Mouse (Mus musculus): ENCODE measurements around the gene C77080. TPM values are rescaled to one million over a fixed set of nuclear protein-coding genes. Genes with fewer than 3 reads are reported as not detected.

The C77080 gene
- polyA plus RNA-seq, 1 experiment from 2014 or later, result 7.8 TPM

GRCm38 (mm10) chr4:129248243-129248767 lies 12.9 kb downstream of the C77080 start:
- Histone ChIP-seq H3K27ac (ENCODE audit: low read depth, low read length) (no peak overlapping the region), H3K4me1 (ENCODE audit: control insufficient read depth, insufficient read depth, low read length) (peaks cover 26% of the 10 kb centered on the region), H3K4me2 (replicated peaks; ENCODE audit: low read depth, low read length) (peak overlapping the region; percentile 99), H3K4me3 (ENCODE audit: low read length) (peak overlapping the region; percentile 58), H3K9me3 (ENCODE audit: control insufficient read depth, low read length) (no peaks in the 10 kb centered on the region), H3K36me3 (ENCODE audit: control insufficient read depth, insufficient read depth, low read length) (no peaks in the 10 kb centered on the region), H3K27me3 (ENCODE audit: control insufficient read depth, insufficient read depth, low read length) (peaks cover 23% of the 10 kb centered on the region), H3K9ac (ENCODE audit: low read depth, low read length) (peak overlapping the region; percentile 73)
- no peak for ATAC-seq (ENCODE audit: low FRiP score, low TSS enrichment)
- 2% methylated on average over 39 of the region's 74 CpGs for WGBS

DNA sequence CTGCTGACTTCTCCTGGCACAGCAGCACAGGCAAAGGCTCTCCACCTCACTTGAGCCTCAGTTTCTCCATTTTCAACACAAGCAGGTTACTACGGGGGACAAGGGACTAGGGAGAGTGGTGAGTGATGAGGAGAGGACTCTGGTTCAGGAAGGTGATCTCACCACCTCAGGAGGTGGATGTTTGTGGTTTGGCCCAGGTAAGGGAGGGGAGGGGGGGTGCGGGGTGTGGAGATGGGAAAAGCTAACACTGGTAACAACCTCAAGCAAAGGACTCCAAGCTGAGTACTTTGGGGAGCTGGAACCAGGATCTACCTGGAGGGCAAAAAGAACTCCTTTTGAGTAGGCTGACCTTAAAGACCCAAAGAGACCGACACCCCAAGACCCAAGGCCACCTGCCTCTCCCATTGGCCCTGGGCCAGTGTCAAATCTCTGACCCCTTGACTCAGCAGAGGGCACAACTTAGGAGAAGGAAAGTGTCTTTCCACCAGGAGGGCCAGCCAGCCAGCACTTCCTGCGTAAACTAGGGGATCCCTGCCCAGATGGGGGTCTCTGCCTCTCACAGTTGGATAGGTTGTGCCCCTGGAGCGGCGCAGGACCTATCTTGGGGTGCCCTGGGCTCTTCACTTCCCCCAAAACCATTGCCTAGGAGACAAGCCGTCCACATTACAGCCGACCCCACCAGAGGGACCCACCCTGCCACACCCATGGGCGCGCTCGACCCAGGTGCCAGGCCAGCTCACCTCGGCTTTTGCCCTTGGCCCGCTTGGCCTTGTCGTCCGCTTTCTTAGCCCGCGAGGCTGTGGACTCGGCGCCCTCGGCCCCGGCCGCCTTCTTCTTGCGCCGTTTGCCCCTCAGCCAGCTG lies 13.6 kb downstream of the C77080 start:
- WGBS, result 12% methylated on average over 24 of the region's 24 CpGs
- peaks cover 23% of the 10 kb centered on the region for H3K27me3 ChIP-seq (ENCODE audit: control insufficient read depth, insufficient read depth, low read length)
- H3K4me3 ChIP-seq (ENCODE audit: low read length), result peak overlapping the region; percentile 58
- H3K4me1 ChIP-seq (ENCODE audit: control insufficient read depth, insufficient read depth, low read length), result peaks cover 32% of the 10 kb centered on the region
- H3K36me3 ChIP-seq (ENCODE audit: control insufficient read depth, insufficient read depth, low read length), result no peaks in the 10 kb centered on the region
- H3K4me2 ChIP-seq (replicated peaks; ENCODE audit: low read depth, low read length), result peak overlapping the region; percentile 99
- peak; percentile 26; the same call in 1 of the 2 replicates for ATAC-seq (ENCODE audit: low FRiP score, low TSS enrichment)
- peak overlapping the region; percentile 73 for H3K9ac ChIP-seq (ENCODE audit: low read depth, low read length)
- H3K27ac ChIP-seq (ENCODE audit: low read depth, low read length), result no peak overlapping the region
- H3K9me3 ChIP-seq (ENCODE audit: control insufficient read depth, low read length), result no peaks in the 10 kb centered on the region

GRCm38 (mm10) chr4:129246360-129247301 lies 14.6 kb downstream of the C77080 start:
- H3K9me3 ChIP-seq (ENCODE audit: control insufficient read depth, low read length), result no peaks in the 10 kb centered on the region
- H3K27me3 ChIP-seq (ENCODE audit: control insufficient read depth, insufficient read depth, low read length), result peaks cover 23% of the 10 kb centered on the region
- no peaks in the 10 kb centered on the region for H3K36me3 ChIP-seq (ENCODE audit: control insufficient read depth, insufficient read depth, low read length)
- no peak overlapping the region for H3K4me2 ChIP-seq (replicated peaks; ENCODE audit: low read depth, low read length)
- H3K27ac ChIP-seq (ENCODE audit: low read depth, low read length), result no peak overlapping the region
- WGBS, result 41% methylated on average over 15 of the region's 15 CpGs
- no peak for ATAC-seq (ENCODE audit: low FRiP score, low TSS enrichment)
- H3K9ac ChIP-seq (ENCODE audit: low read depth, low read length), result no peak overlapping the region
- H3K4me3 ChIP-seq (ENCODE audit: low read length), result no peak overlapping the region
- H3K4me1 ChIP-seq (ENCODE audit: control insufficient read depth, insufficient read depth, low read length), result peaks cover 38% of the 10 kb centered on the region

GRCm38 (mm10) chr4:129244802-129245201 lies 16.4 kb downstream of the C77080 start:
- WGBS, result 46% methylated on average over 4 of the region's 4 CpGs
- peaks cover 31% of the 10 kb centered on the region for H3K4me1 ChIP-seq (ENCODE audit: control insufficient read depth, insufficient read depth, low read length)
- ATAC-seq (ENCODE audit: low FRiP score, low TSS enrichment), result no peak

DNA sequence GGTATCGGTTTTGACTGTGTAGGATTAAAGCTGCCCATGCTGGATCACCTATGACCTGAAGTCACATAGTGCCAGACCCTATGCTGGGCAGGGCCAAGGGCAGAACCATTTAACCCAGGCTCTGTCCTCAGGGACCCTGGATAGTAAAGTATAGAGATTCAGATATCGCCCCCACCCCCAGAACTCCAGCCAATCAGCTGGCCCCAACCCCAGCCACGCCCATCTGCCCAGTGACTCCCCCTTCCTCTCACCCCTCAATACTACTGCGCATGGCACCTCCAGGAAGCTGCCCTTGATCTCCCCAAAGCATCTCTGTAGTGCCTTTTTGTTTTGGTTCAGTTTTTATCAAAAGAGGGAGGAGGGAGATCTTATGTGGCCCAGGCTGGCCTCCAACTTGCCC lies 18.4 kb downstream of the C77080 start:
- no peak overlapping the region for H3K4me2 ChIP-seq (replicated peaks; ENCODE audit: low read depth, low read length)
- no peak for ATAC-seq (ENCODE audit: low FRiP score, low TSS enrichment)
- H3K36me3 ChIP-seq (ENCODE audit: control insufficient read depth, insufficient read depth, low read length), result no peaks in the 10 kb centered on the region
- peaks cover 8% of the 10 kb centered on the region; the same call in 1 of the 2 replicates for H3K27me3 ChIP-seq (ENCODE audit: control insufficient read depth, insufficient read depth, low read length)
- peaks cover 28% of the 10 kb centered on the region for H3K4me1 ChIP-seq (ENCODE audit: control insufficient read depth, insufficient read depth, low read length)
- H3K9me3 ChIP-seq (ENCODE audit: control insufficient read depth, low read length), result no peaks in the 10 kb centered on the region
- 33% methylated on average over 4 of the region's 4 CpGs for WGBS
- H3K27ac ChIP-seq (ENCODE audit: low read depth, low read length), result peak overlapping the region; percentile 26; the same call in 1 of the 2 replicates
- H3K9ac ChIP-seq (ENCODE audit: low read depth, low read length), result no peak overlapping the region
- H3K4me3 ChIP-seq (ENCODE audit: low read length), result no peak overlapping the region

More at GRCm38 (mm10) chr4:129244802-129245201, 16.4 kb downstream of the C77080 start:
- Histone ChIP-seq H3K4me2 (replicated peaks; ENCODE audit: low read depth, low read length) (no peak overlapping the region), H3K27me3 (ENCODE audit: control insufficient read depth, insufficient read depth, low read length) (peaks cover 22% of the 10 kb centered on the region), H3K9me3 (ENCODE audit: control insufficient read depth, low read length) (no peaks in the 10 kb centered on the region), H3K36me3 (ENCODE audit: control insufficient read depth, insufficient read depth, low read length) (no peaks in the 10 kb centered on the region), H3K9ac (ENCODE audit: low read depth, low read length) (no peak overlapping the region), H3K27ac (ENCODE audit: low read depth, low read length) (no peak overlapping the region), H3K4me3 (ENCODE audit: low read length) (no peak overlapping the region)

DNA sequence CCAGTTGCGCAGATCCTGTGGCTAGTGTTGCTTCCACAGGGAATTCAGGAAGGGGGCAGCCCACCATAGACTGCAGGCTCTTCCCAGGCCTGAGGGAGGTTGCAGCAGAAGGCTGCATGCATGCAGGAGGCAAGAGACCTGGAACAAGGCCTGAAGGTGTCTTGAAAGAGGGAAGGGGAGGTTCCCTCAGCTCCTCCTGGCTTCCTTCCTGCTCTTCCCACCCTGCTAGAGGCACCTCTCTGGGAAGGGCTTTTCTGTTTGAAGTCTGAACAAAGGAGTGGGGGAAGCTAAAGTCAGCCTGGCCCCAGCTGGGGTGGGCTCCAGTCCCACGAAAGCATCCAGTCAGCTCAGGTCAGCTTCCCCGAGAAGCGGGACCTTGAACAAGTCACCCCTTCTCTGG lies 18.9 kb downstream of the C77080 start:
- no peak for ATAC-seq (ENCODE audit: low FRiP score, low TSS enrichment)
- Histone ChIP-seq H3K36me3 (ENCODE audit: control insufficient read depth, insufficient read depth, low read length) (no peaks in the 10 kb centered on the region), H3K4me3 (ENCODE audit: low read length) (no peak overlapping the region), H3K27me3 (ENCODE audit: control insufficient read depth, insufficient read depth, low read length) (0 out of 2 replicates have a peak, but pooled peaks cover 6% of the 10 kb centered on the region), H3K27ac (ENCODE audit: low read depth, low read length) (peak overlapping the region; percentile 26; the same call in 1 of the 2 replicates), H3K9ac (ENCODE audit: low read depth, low read length) (no peak overlapping the region), H3K4me2 (replicated peaks; ENCODE audit: low read depth, low read length) (no peak overlapping the region), H3K4me1 (ENCODE audit: control insufficient read depth, insufficient read depth, low read length) (peaks cover 30% of the 10 kb centered on the region), H3K9me3 (ENCODE audit: control insufficient read depth, low read length) (no peaks in the 10 kb centered on the region)
- WGBS, result 43% methylated on average over 4 of the region's 4 CpGs

- Histone ChIP-seq H3K4me3 (ENCODE audit: low read length) (no peak overlapping the region), H3K9me3 (ENCODE audit: control insufficient read depth, low read length) (no peaks in the 10 kb centered on the region), H3K36me3 (ENCODE audit: control insufficient read depth, insufficient read depth, low read length) (no peaks in the 10 kb centered on the region), H3K27ac (ENCODE audit: low read depth, low read length) (peak overlapping the region; percentile 26; the same call in 1 of the 2 replicates), H3K4me2 (replicated peaks; ENCODE audit: low read depth, low read length) (no peak overlapping the region), H3K4me1 (ENCODE audit: control insufficient read depth, insufficient read depth, low read length) (peaks cover 33% of the 10 kb centered on the region), H3K9ac (ENCODE audit: low read depth, low read length) (no peak overlapping the region), H3K27me3 (ENCODE audit: control insufficient read depth, insufficient read depth, low read length) (0 out of 2 replicates have a peak, but pooled peaks cover 6% of the 10 kb centered on the region)
- WGBS, result 21% methylated on average over 7 of the region's 7 CpGs
- ATAC-seq (ENCODE audit: low FRiP score, low TSS enrichment), result no peak
These were observed 19.3 kb downstream of the C77080 start for GRCm38 (mm10) chr4:129241898-129242297.

- H3K4me1 ChIP-seq (ENCODE audit: control insufficient read depth, insufficient read depth, low read length), result peaks cover 43% of the 10 kb centered on the region
- peak overlapping the region; percentile 68 for H3K4me3 ChIP-seq (ENCODE audit: low read length)
- peak; percentile 91 for ATAC-seq (ENCODE audit: low FRiP score, low TSS enrichment)
- peak overlapping the region; percentile 53; the same call in 1 of the 2 replicates for H3K27ac ChIP-seq (ENCODE audit: low read depth, low read length)
- no peaks in the 10 kb centered on the region for H3K36me3 ChIP-seq (ENCODE audit: control insufficient read depth, insufficient read depth, low read length)
- H3K4me2 ChIP-seq (replicated peaks; ENCODE audit: low read depth, low read length), result peak overlapping the region; percentile 78
- peak overlapping the region; percentile 71 for H3K9ac ChIP-seq (ENCODE audit: low read depth, low read length)
- no peaks in the 10 kb centered on the region for H3K9me3 ChIP-seq (ENCODE audit: control insufficient read depth, low read length)
- no peaks in the 10 kb centered on the region for H3K27me3 ChIP-seq (ENCODE audit: control insufficient read depth, insufficient read depth, low read length)
- WGBS, result 0% methylated on average over 20 of the region's 29 CpGs
These were observed 22.1 kb downstream of the C77080 start for GRCm38 (mm10) chr4:129239075-129239474.

Data from kidney, embryonic 14.5 days (tissue).